Mouse (Mus musculus) granulocyte monocyte progenitor cell, adult 5-6 weeks (primary cell): ENCODE data around the gene Clcn6. TPM values are rescaled to one million over a fixed set of nuclear protein-coding genes. Genes with fewer than 3 reads are reported as not detected.
"Not testable (repeated sequence)": the region's sequence is repeated elsewhere in the genome, so short reads cannot be mapped to it uniquely, and the experiment has no call there.

ENCODE experiments used
- ATAC-seq: replicated peaks from 2 replicates; pipeline ENCODE4 v1.8.0; 2016; ENCODE audit warnings: mild to moderate bottlenecking, moderate TSS enrichment, inconsistent platforms; ENCODE audit not compliant: poor library complexity, severe bottlenecking
- total RNA-seq, 2 experiments: library from RNA; stranded (forward) in 1 of 2; stranded (reverse) in 1 of 2; fragments of 200-712, 200-1000 nt in 1 of 2; fragments of >200 nt in 1 of 2; fragmentation: Nextera tagmentation in 1 of 2; gene quantifications; 2 replicates each; pipeline ENCODE4 v1.2.3; 2014 to 2017

Gene Clcn6
- total RNA-seq, 2 experiments from 2014 or later = 4.3 to 7.4 TPM

GRCm38 (mm10) chr4:148067346-148067745 is 28.7 kb upstream of the Clcn6 start:
- ATAC-seq = no peak

- no peak for ATAC-seq
Measured at GRCm38 (mm10) chr4:148066401-148066744, 27.8 kb upstream of the Clcn6 start.

DNA sequence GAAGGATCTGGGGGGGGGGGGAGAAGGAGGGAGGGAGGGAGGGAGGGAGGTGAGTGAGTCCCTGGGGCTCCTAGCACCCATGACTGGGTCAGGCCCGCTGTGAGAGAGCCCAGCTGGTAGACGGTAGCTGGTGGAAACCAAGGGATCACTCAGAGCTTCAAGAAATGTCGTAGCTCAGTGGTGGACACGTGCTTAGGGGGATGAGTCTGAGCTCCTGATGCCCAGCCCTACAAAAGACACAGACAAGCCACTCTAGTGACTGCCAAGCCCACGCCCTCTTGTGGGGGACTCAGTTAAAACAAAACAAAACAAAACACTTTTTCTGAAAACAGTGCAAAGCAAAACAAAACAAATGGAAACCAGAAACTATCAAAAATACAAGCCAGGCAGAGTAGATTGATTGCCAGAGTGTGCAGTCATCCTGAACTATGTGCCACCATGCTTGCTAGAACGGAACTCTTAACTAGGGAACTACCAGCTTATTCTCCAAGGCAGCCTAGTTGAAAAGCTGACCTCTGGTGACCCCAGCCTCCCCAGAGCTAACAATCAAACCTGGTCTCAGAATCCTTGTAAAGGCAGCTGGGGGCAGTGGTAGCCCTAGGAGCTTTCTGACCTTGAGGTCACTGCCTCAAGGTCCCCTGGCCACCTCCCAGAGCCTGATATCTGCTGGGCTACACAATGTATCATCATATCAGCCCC is 27.2 kb upstream of the Clcn6 start:
- ATAC-seq = no peak

DNA sequence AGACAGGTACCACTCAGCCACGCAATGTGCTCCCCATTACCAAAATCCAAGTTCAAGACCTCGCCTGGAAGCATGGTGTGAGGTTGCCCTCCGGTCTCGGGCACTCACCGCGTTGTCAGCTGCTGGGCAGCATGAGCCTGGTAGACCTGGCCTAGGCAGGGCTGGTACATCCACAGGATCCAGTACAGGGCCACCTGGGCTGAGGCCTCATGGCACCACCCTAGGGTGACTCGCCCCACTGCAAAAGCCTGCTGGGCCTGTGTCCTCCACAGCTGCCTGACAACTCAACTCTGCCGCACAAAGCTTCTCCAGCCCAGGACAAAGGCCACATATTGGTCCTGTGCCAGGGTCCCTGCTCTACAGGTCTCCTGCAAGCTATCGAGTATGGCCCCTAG is 22.5 kb upstream of the Clcn6 start:
- no peak for ATAC-seq

- ATAC-seq = peak; percentile 70
Measured at GRCm38 (mm10) chr4:148060120-148061085, 21.8 kb upstream of the Clcn6 start.

DNA sequence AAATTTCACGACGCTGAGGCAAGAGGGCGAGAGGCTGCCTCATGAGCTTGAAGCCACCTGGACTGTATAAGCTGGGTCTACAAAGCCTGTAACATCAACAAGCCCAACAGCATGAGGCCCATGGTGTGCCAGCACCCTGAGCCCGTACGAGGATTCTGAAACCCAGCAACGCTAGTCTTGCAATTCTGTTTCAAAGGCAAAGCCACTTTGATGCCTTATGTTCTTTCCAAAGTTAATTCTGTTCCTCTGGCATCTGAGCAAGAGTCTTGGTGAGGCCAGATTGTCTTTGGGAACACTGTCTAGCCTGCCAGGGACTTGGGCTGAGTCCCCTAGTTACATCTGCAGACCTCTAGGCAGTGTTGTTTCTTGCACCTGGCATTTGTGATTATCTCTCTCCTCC is 20.4 kb upstream of the Clcn6 start:
- ATAC-seq = no peak

DNA sequence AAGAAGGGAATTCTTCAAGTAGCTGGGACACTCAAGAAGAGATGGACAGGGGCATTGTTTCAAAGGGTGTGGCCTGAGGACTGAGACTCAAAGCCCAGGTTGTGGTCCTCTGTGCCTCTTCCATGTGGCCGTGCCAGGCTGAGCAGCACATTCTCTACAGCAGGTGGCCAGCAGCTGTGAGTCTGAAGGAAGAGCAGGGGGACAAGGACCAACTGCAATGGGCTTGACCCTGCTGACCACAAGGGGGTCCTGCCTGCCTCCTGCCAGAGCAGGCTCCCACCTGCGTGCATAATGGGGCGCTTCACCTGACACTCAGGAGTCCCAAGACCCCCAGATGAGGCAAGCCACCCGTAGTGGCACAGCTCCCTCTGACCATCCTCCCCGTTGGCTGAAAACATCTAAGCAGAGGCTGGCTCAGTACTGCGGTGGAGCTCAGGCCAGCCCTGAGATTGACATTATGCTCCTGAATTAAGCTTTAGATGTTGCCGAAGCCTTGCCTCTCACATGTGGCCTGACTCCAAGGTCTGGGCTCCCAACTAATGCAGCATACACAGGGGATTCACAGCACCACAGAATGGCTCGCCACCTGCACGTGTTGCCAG is 19.7 kb upstream of the Clcn6 start:
- no peak for ATAC-seq

DNA sequence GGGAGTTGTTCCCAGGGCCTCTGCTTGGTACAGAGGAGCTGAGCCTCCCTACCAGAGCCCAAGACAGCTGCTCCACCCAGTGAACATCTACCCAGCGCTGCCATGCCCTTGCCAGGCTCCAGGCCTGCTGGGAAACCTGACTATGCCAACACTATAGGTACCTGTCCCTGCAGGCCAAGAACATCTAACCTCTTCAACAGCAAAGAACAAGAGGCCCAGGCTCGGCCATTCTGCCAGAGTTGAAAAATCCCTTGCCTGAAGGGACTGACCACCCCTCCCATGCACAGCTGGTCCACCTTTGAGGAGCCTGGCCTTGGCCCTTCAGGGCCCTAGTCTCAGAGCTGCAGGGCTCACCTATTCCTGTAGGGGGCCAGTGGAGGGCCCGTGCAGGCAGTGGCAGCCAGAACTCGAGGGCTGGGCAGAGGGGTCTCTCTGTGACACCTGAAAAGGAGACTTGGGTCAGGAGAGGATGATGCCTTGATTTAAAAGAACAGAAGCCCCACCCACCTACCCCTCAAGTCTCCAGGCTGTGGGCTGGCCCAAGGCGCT is 19.1 kb upstream of the Clcn6 start:
- ATAC-seq = peak; percentile 45; the same call in 1 of the 2 replicates

DNA sequence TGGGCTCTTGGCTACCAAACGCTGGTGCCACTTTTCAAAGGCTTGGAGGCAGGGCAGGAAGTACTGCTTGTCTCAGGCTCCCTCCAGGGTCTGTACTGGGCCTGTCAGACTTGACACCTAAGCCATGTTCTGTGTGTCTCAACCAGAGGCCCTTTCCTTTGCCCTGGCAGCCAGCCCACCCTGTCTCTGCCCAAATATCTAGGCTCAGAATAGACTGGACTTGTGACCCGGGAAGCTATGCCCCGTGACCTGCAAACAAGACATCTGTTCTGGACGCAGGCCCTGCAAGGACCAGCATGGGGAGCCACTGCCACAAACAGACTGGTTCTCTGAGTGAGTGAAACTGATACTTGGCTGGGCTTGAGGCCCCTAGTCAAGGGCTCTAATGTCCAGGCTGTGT is 18.2 kb upstream of the Clcn6 start:
- no peak for ATAC-seq

DNA sequence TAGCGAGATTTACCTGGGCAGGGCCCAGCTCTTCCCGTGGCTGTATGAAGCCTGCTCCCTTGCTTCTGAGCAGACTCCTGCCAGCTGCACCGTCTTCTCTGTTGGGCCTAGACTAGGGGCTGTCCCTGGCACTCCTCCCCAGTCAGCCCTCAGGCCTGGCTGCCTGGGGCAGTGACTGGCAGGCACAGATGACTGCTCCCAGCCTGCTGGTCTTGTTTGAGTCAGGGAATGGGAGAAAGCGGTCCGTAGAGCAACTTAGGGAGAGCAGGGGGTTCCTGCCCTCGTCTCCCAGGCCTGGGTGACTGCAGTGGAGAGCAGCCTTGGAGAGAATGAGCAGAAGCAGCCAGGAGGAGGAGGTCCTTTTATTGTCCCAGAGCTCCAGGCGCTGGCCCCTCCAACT is 17.6 kb upstream of the Clcn6 start:
- no peak for ATAC-seq

GRCm38 (mm10) chr4:148054961-148055695 is 16.5 kb upstream of the Clcn6 start:
- ATAC-seq = no peak

DNA sequence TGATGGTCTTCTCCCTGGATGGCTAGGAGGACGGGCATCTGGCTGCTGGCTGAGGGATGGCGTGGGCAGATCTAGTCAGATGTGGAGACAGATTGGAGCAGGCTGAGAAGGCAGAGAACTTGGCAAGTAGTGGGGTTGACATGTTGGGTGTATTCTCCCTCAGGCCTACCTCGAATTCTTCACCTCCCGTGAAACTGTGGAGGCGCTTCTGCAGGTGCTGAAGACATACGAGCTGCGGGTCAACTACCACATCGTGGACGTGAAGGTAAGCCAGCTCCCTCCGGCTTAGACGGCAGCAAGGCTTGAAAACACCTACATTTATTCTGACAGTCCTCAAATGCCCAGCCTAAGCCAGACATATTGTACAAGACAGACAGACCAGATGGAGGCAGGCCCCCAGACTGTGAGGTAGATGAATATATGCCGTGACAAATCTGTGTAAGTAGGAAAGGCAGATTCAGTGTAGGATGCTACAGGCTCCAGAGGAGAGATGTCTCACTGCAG is 14.8 kb upstream of the Clcn6 start:
- no peak for ATAC-seq

DNA sequence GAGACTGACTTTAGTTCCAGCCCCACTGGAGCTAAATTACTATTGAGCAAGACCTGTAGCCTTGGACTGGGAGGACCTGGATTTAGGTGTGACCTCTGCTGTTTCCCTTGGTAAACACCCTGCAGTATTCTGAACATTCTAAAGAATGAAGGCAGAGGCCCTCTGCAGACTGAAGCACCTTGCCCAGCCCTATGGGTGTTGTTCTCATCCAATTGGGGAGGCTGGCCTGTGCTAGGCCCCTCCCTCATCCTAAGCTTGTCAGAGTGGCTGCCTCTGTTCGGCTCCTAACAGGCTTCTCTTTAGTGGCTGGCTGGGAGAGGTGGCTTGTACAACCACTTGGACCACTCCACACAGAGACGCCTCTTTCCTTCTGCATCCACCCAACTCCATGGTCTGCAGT is 14.4 kb upstream of the Clcn6 start:
- ATAC-seq = no peak

- no peak for ATAC-seq
Measured at GRCm38 (mm10) chr4:148051886-148052285, 13.3 kb upstream of the Clcn6 start.

- ATAC-seq = no peak
Measured at GRCm38 (mm10) chr4:148051046-148051776, 12.6 kb upstream of the Clcn6 start.

DNA sequence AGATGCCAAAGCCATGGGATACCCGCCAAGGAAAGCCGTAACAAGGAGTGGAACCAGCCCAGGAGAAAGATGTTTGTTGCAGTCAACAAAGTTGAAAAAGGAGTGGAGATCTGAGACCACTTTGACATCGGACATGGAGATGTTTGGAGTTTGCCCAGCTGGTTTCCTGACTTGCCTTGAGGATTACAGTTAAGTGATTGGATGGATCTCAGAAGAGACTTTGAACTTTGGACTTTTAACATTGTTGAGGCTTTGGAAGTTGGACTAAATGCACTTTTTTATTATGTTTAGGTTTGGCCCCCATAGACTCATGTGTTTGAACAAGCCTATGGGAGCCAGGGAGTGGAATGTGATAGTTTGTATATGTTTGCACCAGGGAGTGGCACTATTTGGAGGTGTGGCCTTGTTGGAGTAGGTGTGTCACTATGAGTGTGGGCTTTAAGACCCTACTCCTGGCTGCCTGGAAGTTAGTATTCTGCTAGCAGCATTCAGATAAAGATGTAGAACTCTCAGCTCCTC is 11.8 kb upstream of the Clcn6 start:
- ATAC-seq = not testable (repeated sequence)

GRCm38 (mm10) chr4:148046450-148047031 is 7.9 kb upstream of the Clcn6 start:
- no peak for ATAC-seq

- ATAC-seq = no peak
Measured at GRCm38 (mm10) chr4:148044113-148044512, 5.5 kb upstream of the Clcn6 start.

- ATAC-seq = not testable (repeated sequence)
Measured at GRCm38 (mm10) chr4:148043327-148043726, 4.7 kb upstream of the Clcn6 start.
